Mouse (Mus musculus) cerebellum, adult 2 months (tissue): ENCODE results near the gene Gm38431.

Experiments used
- CTCF ChIP-seq: fragments of 200-500 bp; IDR thresholded peaks from 2 replicates; pipeline ENCODE4 v1.5.1; 2011; ENCODE audit warnings: low read depth, mild to moderate bottlenecking, control low read depth, low read length, moderate library complexity, borderline replicate concordance; ENCODE audit not compliant: insufficient read depth
- POLR2A ChIP-seq: fragments of 200-500 bp; IDR thresholded peaks from 2 replicates; pipeline ENCODE4 v1.6.1; 2011; ENCODE audit warnings: low read length, control low read depth, borderline replicate concordance; ENCODE audit not compliant: insufficient read depth

- TF ChIP-seq POLR2A: no peak
- TF ChIP-seq CTCF: no peak
Measured at GRCm38 (mm10) chr9:21095958-21096357, 4.2 kb upstream of the Gm38431 start.
